Mouse (Mus musculus): ENCODE measurements around the gene Wrap53. TPM values are rescaled to one million over a fixed set of nuclear protein-coding genes. Genes with fewer than 3 reads are reported as not detected.

The Wrap53 gene
- polyA plus RNA-seq, 1 experiment from 2014 or later = 37.8 TPM

GRCm38 (mm10) chr11:69527098-69528030, 52.7 kb downstream of the Wrap53 start:
- H3K9ac ChIP-seq (ENCODE audit: low read depth, low read length) = peak overlapping the region; percentile 75
- ATAC-seq (ENCODE audit: low FRiP score) (peak; percentile 65; the same call in 1 of the 2 replicates), DNase-seq (ENCODE audit: low spot score) (peak; percentile 79)
- H3K9me3 ChIP-seq (ENCODE audit: control insufficient read depth, low read length) = no peaks in the 10 kb centered on the region
- H3K4me1 ChIP-seq (replicated peaks; ENCODE audit: control insufficient read depth, insufficient read depth, low read length) = peaks cover 5% of the 10 kb centered on the region; the same call in 1 of the 2 replicates
- peak overlapping the region; percentile 19 for H3K4me3 ChIP-seq (ENCODE audit: low read depth, low read length)
- H3K36me3 ChIP-seq (ENCODE audit: control insufficient read depth, insufficient read depth, low read length) = no peaks in the 10 kb centered on the region
- H3K4me2 ChIP-seq (replicated peaks; ENCODE audit: low read depth, low read length) = peak overlapping the region; percentile 47
- WGBS = 3% methylated on average over 30 of the region's 30 CpGs
- peak overlapping the region; percentile 90 for H3K27ac ChIP-seq (ENCODE audit: low read depth, low read length)
- no peaks in the 10 kb centered on the region for H3K27me3 ChIP-seq (ENCODE audit: control insufficient read depth, insufficient read depth, low read length)

GRCm38 (mm10) chr11:69526631-69527030, 53.4 kb downstream of the Wrap53 start:
- no peaks in the 10 kb centered on the region for H3K36me3 ChIP-seq (ENCODE audit: control insufficient read depth, insufficient read depth, low read length)
- H3K27ac ChIP-seq (ENCODE audit: low read depth, low read length) = peak overlapping the region; percentile 90
- WGBS = 31% methylated on average over 4 of the region's 4 CpGs
- peak overlapping the region; percentile 47 for H3K4me2 ChIP-seq (replicated peaks; ENCODE audit: low read depth, low read length)
- ATAC-seq (ENCODE audit: low FRiP score) (no peak), DNase-seq (ENCODE audit: low spot score) (no peak)
- peak overlapping the region; percentile 19; the same call in 1 of the 2 replicates for H3K4me3 ChIP-seq (ENCODE audit: low read depth, low read length)
- H3K4me1 ChIP-seq (replicated peaks; ENCODE audit: control insufficient read depth, insufficient read depth, low read length) = peaks cover 5% of the 10 kb centered on the region; the same call in 1 of the 2 replicates
- peak overlapping the region; percentile 75 for H3K9ac ChIP-seq (ENCODE audit: low read depth, low read length)
- H3K27me3 ChIP-seq (ENCODE audit: control insufficient read depth, insufficient read depth, low read length) = no peaks in the 10 kb centered on the region
- H3K9me3 ChIP-seq (ENCODE audit: control insufficient read depth, low read length) = no peaks in the 10 kb centered on the region

DNA sequence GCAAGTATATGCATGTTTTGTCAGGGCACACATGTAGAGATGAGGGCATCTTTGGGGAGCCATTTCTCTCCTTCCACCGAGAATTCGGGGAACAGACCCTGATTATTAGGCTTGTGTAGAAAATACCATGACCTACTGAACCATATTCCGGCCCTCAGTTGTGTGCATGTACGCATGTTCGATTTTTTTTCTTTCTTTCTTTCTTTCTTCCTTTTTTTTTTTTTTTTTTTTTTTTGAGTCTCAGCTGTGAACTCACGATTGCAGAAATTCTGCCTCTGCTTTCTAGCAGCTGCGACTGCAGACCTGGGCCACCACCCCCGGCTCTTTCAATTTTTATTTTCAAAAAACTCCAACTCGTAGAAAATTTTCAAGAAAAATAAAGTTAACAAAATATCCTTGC, 54.4 kb downstream of the Wrap53 start:
- H3K27ac ChIP-seq (ENCODE audit: low read depth, low read length) = no peak overlapping the region
- peaks cover 5% of the 10 kb centered on the region; the same call in 1 of the 2 replicates for H3K4me1 ChIP-seq (replicated peaks; ENCODE audit: control insufficient read depth, insufficient read depth, low read length)
- ATAC-seq (ENCODE audit: low FRiP score) (no peak), DNase-seq (ENCODE audit: low spot score) (no peak)
- no peaks in the 10 kb centered on the region for H3K36me3 ChIP-seq (ENCODE audit: control insufficient read depth, insufficient read depth, low read length)
- no peaks in the 10 kb centered on the region for H3K27me3 ChIP-seq (ENCODE audit: control insufficient read depth, insufficient read depth, low read length)
- H3K4me2 ChIP-seq (replicated peaks; ENCODE audit: low read depth, low read length) = no peak overlapping the region
- no peak overlapping the region for H3K4me3 ChIP-seq (ENCODE audit: low read depth, low read length)
- WGBS = 88% methylated on average over 9 of the region's 9 CpGs
- no peak overlapping the region for H3K9ac ChIP-seq (ENCODE audit: low read depth, low read length)
- H3K9me3 ChIP-seq (ENCODE audit: control insufficient read depth, low read length) = no peaks in the 10 kb centered on the region

- Histone ChIP-seq H3K9me3 (ENCODE audit: control insufficient read depth, low read length) (no peaks in the 10 kb centered on the region), H3K27me3 (ENCODE audit: control insufficient read depth, insufficient read depth, low read length) (no peaks in the 10 kb centered on the region), H3K4me2 (replicated peaks; ENCODE audit: low read depth, low read length) (no peak overlapping the region), H3K9ac (ENCODE audit: low read depth, low read length) (no peak overlapping the region), H3K27ac (ENCODE audit: low read depth, low read length) (no peak overlapping the region), H3K4me3 (ENCODE audit: low read depth, low read length) (no peak overlapping the region), H3K36me3 (ENCODE audit: control insufficient read depth, insufficient read depth, low read length) (no peaks in the 10 kb centered on the region), H3K4me1 (replicated peaks; ENCODE audit: control insufficient read depth, insufficient read depth, low read length) (peaks cover 5% of the 10 kb centered on the region; the same call in 1 of the 2 replicates)
- ATAC-seq (ENCODE audit: low FRiP score) = no peak
- DNase-seq (ENCODE audit: low spot score) = no peak
- 90% methylated on average over 4 of the region's 4 CpGs for WGBS
These were observed 56.4 kb downstream of the Wrap53 start for GRCm38 (mm10) chr11:69523651-69524050.

GRCm38 (mm10) chr11:69521526-69522149, 58.4 kb downstream of the Wrap53 start:
- no peaks in the 10 kb centered on the region for H3K9me3 ChIP-seq (ENCODE audit: control insufficient read depth, low read length)
- 91% methylated on average over 9 of the region's 9 CpGs for WGBS
- H3K27ac ChIP-seq (ENCODE audit: low read depth, low read length) = no peak overlapping the region
- ATAC-seq (ENCODE audit: low FRiP score) = no peak
- H3K36me3 ChIP-seq (ENCODE audit: control insufficient read depth, insufficient read depth, low read length) = no peaks in the 10 kb centered on the region
- H3K27me3 ChIP-seq (ENCODE audit: control insufficient read depth, insufficient read depth, low read length) = no peaks in the 10 kb centered on the region
- no peak overlapping the region for H3K4me3 ChIP-seq (ENCODE audit: low read depth, low read length)
- H3K4me1 ChIP-seq (replicated peaks; ENCODE audit: control insufficient read depth, insufficient read depth, low read length) = no peaks in the 10 kb centered on the region
- no peak overlapping the region for H3K4me2 ChIP-seq (replicated peaks; ENCODE audit: low read depth, low read length)
- no peak overlapping the region for H3K9ac ChIP-seq (ENCODE audit: low read depth, low read length)
- DNase-seq (ENCODE audit: low spot score) = no peak

- ATAC-seq (ENCODE audit: low FRiP score) (no peak), DNase-seq (ENCODE audit: low spot score) (no peak)
- Histone ChIP-seq H3K9me3 (ENCODE audit: control insufficient read depth, low read length) (no peaks in the 10 kb centered on the region), H3K36me3 (ENCODE audit: control insufficient read depth, insufficient read depth, low read length) (no peaks in the 10 kb centered on the region), H3K27me3 (ENCODE audit: control insufficient read depth, insufficient read depth, low read length) (no peaks in the 10 kb centered on the region), H3K4me2 (replicated peaks; ENCODE audit: low read depth, low read length) (no peak overlapping the region), H3K4me1 (replicated peaks; ENCODE audit: control insufficient read depth, insufficient read depth, low read length) (no peaks in the 10 kb centered on the region), H3K27ac (ENCODE audit: low read depth, low read length) (no peak overlapping the region), H3K4me3 (ENCODE audit: low read depth, low read length) (no peak overlapping the region), H3K9ac (ENCODE audit: low read depth, low read length) (no peak overlapping the region)
- WGBS = 84% methylated on average over 4 of the region's 4 CpGs
These were observed 60.1 kb downstream of the Wrap53 start for GRCm38 (mm10) chr11:69519976-69520375.

- Histone ChIP-seq H3K36me3 (ENCODE audit: control insufficient read depth, insufficient read depth, low read length) (no peaks in the 10 kb centered on the region), H3K9ac (ENCODE audit: low read depth, low read length) (no peak overlapping the region), H3K9me3 (ENCODE audit: control insufficient read depth, low read length) (no peaks in the 10 kb centered on the region), H3K4me1 (replicated peaks; ENCODE audit: control insufficient read depth, insufficient read depth, low read length) (no peaks in the 10 kb centered on the region), H3K4me3 (ENCODE audit: low read depth, low read length) (no peak overlapping the region), H3K4me2 (replicated peaks; ENCODE audit: low read depth, low read length) (no peak overlapping the region), H3K27me3 (ENCODE audit: control insufficient read depth, insufficient read depth, low read length) (no peaks in the 10 kb centered on the region), H3K27ac (ENCODE audit: low read depth, low read length) (no peak overlapping the region)
- DNase-seq (ENCODE audit: low spot score) (no peak), ATAC-seq (ENCODE audit: low FRiP score) (no peak)
- 77% methylated on average over 3 of the region's 3 CpGs for WGBS
These were observed 63.4 kb downstream of the Wrap53 start for GRCm38 (mm10) chr11:69516661-69517060.

DNA sequence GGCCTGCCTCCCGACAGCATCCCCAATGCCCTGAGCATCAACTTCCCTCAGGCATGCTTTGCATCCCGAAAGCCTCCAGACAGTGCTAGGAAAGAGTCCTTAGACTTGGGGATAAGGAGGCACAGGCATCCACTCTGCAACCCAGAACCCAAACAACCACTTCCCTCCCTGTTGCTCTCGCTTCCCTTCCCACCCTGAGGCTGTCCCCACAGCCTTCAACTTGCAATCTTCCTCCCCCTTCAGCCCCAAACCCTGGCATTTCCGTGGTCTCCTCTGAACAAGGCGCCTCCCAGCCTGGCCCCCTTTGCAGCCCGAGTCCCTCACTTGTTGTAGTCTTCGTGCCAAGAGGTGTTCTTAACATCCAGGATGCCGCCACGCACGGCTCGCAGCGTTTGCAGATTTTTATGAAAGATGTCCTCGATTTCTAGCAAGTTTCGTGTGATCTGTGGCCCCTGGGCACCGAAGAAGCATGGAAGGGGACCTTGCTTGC, 63.9 kb downstream of the Wrap53 start:
- Histone ChIP-seq H3K36me3 (ENCODE audit: control insufficient read depth, insufficient read depth, low read length) (no peaks in the 10 kb centered on the region), H3K4me3 (ENCODE audit: low read depth, low read length) (no peak overlapping the region), H3K4me1 (replicated peaks; ENCODE audit: control insufficient read depth, insufficient read depth, low read length) (no peaks in the 10 kb centered on the region), H3K27me3 (ENCODE audit: control insufficient read depth, insufficient read depth, low read length) (no peaks in the 10 kb centered on the region), H3K9ac (ENCODE audit: low read depth, low read length) (no peak overlapping the region), H3K4me2 (replicated peaks; ENCODE audit: low read depth, low read length) (no peak overlapping the region), H3K9me3 (ENCODE audit: control insufficient read depth, low read length) (no peaks in the 10 kb centered on the region), H3K27ac (ENCODE audit: low read depth, low read length) (no peak overlapping the region)
- WGBS = 74% methylated on average over 15 of the region's 15 CpGs
- DNase-seq (ENCODE audit: low spot score) (no peak), ATAC-seq (ENCODE audit: low FRiP score) (no peak)

Measured in hindbrain, embryonic 11.5 days (tissue).